Mouse (Mus musculus) adrenal gland, adult 8-10 months (tissue): ENCODE data around the gene Ky. TPM values are rescaled to one million over a fixed set of nuclear protein-coding genes. Genes with fewer than 3 reads are reported as not detected.

ENCODE experiments used
- DNase-seq: peaks from one replicate; pipeline ENCODE4 v3.0.0; 2022
- total RNA-seq, 4 experiments: library from RNA; stranded (reverse); gene quantifications; 2 replicates each; pipeline ENCODE4 v1.2.4; 2022

The Ky gene
- total RNA-seq, 4 experiments from 2014 or later, result 0.56 to 1.9 (median 0.72) TPM

DNA sequence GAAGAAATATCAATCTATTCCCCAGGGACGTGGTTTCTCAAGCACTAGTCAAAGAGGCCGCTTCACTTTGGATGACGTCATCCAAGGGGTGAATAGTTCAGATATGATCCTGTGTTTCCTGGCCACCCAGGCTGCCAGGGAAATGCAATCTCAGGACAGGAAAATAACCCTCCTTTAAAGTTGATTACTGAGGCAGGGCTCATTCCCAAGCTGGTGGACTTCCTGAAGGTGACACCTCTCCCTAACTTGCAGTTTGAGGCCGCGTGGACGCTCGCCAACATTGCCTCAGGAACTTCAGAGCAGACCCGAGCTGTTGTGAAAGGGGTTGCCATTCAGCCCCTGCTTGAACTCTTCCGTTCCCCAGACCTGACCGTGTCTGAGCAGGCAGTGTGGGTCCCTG lies 46.2 kb downstream of the Ky start:
- DNase-seq, result no peak

DNA sequence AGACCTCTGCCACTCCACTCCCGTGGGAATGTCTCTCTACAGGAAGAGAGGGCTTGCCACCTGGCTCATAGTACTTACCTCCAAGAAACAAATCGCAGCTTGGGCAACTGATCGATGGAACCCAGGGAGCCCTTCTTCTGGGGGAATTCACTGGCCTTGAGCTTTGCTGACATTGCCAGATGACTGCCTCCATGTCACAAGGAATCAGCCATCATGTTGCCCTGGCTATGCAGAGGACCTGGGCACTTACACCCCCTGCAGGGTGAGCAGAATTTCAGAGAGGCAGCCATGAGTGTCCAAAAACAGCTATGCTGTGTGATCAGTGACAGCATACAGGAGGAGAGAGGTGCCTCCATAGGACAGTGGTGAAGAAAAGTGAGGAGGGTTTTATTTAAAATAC lies 48.2 kb downstream of the Ky start:
- DNase-seq, result no peak

GRCm38 (mm10) chr9:102558463-102558862 lies 52.9 kb downstream of the Ky start:
- no peak for DNase-seq

GRCm38 (mm10) chr9:102572888-102573287 lies 67.3 kb downstream of the Ky start:
- DNase-seq, result no peak

- no peak for DNase-seq
These were observed 71.9 kb downstream of the Ky start for GRCm38 (mm10) chr9:102577480-102577879.

DNA sequence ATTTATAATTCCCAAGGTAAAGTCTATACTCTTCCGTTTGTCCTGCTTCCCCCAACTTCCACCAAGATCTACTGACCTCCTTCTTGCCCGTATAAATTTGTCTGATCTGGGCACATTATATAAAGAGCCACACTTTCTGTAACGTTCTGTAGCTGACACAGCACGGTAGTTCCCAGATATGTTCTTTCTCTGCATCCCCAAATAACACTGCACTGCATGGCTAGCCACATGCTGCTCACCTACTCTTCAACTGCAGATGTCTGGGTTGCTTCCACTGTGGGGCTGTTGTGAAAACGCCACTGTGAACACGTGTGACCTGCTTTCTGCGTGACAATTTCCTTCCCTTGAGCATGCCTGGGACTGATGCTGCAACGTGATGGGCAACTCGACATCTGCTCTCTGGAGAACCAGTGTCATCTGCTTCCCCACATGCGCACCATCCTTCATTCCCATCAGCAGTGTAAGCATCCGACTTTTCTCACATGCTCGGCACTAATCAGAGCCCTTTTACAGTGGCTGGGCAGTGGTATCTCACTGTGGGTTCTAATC lies 76.4 kb downstream of the Ky start:
- DNase-seq, result no peak

- no peak for DNase-seq
These were observed 81.8 kb downstream of the Ky start for GRCm38 (mm10) chr9:102587347-102587746.

GRCm38 (mm10) chr9:102594667-102595393 lies 89.3 kb downstream of the Ky start:
- DNase-seq, result no peak

Other genes starting within 250 kb of the Ky start
- gene Ephb1, start 151.1 kb upstream of the Ky start, total RNA-seq, result 1 to 10 TPM; 1.2 to 3.1 (median 2.0) TPM
- gene Anapc13, start 120.5 kb downstream of the Ky start, total RNA-seq, result 100 to 1,000 TPM; 286 to 364 (median 329) TPM
- gene Cep63, start 120.8 kb downstream of the Ky start, total RNA-seq, result 10 to 100 TPM; 33.8 to 46.8 (median 43.5) TPM
- gene Amotl2, start 210.9 kb downstream of the Ky start, total RNA-seq, result 100 to 1,000 TPM in 2 of 4 experiments, 10 to 100 TPM in 2; 77.4 to 388 (median 110) TPM